ENCODE assay signal across 7 mouse cellular contexts in genomic region chr17:24454756-24455522, GRCm38 (mm10). TPM values are rescaled to one million over a fixed set of nuclear protein-coding genes. Genes with fewer than 3 reads are reported as not detected.
A peak's percentile ranks its signal among the peaks of the same experiment; 100 is the strongest.
DNase-seq lines count a peak whose midpoint lies in the region; ATAC-seq lines count a peak whose summit lies in the region.

No protein-coding gene starts in this region.

- H3K4me3 ChIP-seq in intestine, embryonic 16.5 days (ENCODE audit: low read length) = peak overlapping the region; percentile 78
- peak overlapping the region; percentile 73 for H3K4me3 ChIP-seq in midbrain, embryonic 11.5 days (ENCODE audit: low read depth, low read length)

- peak overlapping the region; percentile 77 for H3K4me2 ChIP-seq in intestine, embryonic 16.5 days (ENCODE audit: low read depth, low read length)
- peak overlapping the region; percentile 55 for H3K4me2 ChIP-seq in midbrain, embryonic 11.5 days

- intact Hi-C loops in gastrocnemius, postnatal 36 days (cut with DNase I) = no loop called here
- intact Hi-C loops in left cerebral cortex, postnatal 36 days (cut with DNase I) = no loop called here

- H3K9me3 ChIP-seq in intestine, embryonic 16.5 days (ENCODE audit: control insufficient read depth, low read length) = no peaks in the 10 kb centered on the region
- H3K9me3 ChIP-seq in midbrain, embryonic 11.5 days (ENCODE audit: control insufficient read depth, low read length) = no peaks in the 10 kb centered on the region

- DNase-seq in adrenal gland, adult 2 months = peak; percentile 100
- peak; percentile 98 for DNase-seq in embryo, embryonic 11.5 days (ENCODE audit: low read depth, low spot score)
- DNase-seq in gastrocnemius, postnatal 36 days = peak; percentile 97 to 99
- DNase-seq in left cerebral cortex, postnatal 36 days (ENCODE audit: low spot score in 2 of 2) = peak; percentile 97 to 99
- DNase-seq in midbrain, embryonic 11.5 days (ENCODE audit: low spot score, missing footprints) = peak; percentile 100
- peak; percentile 99 for DNase-seq in skeletal muscle tissue, adult 2 months (ENCODE audit: low read depth, low spot score)

- peak overlapping the region; percentile 97 for H3K27ac ChIP-seq in intestine, embryonic 16.5 days (ENCODE audit: low read length)
- H3K27ac ChIP-seq in midbrain, embryonic 11.5 days (ENCODE audit: low read depth, low read length) = peak overlapping the region; percentile 74

- H3K27me3 ChIP-seq in intestine, embryonic 16.5 days (replicated peaks; ENCODE audit: control insufficient read depth, insufficient read depth, low read length) = no peaks in the 10 kb centered on the region
- no peaks in the 10 kb centered on the region for H3K27me3 ChIP-seq in midbrain, embryonic 11.5 days (ENCODE audit: control insufficient read depth, insufficient read depth, low read length)

- ATAC-seq in intestine, embryonic 16.5 days = peak; percentile 95
- ATAC-seq in midbrain, embryonic 11.5 days (ENCODE audit: low FRiP score) = peak; percentile 95

- WGBS in intestine, embryonic 16.5 days = under 1% methylated on average over 67 of the region's 67 CpGs
- WGBS in midbrain, embryonic 11.5 days = under 1% methylated on average over 58 of the region's 67 CpGs

- H3K9ac ChIP-seq in intestine, embryonic 16.5 days (ENCODE audit: low read depth, low read length) = peak overlapping the region; percentile 90
- H3K9ac ChIP-seq in midbrain, embryonic 11.5 days (ENCODE audit: low read length) = peak overlapping the region; percentile 84

- H3K4me1 ChIP-seq in intestine, embryonic 16.5 days (ENCODE audit: control insufficient read depth, insufficient read depth, low read length) = peaks cover 10% of the 10 kb centered on the region; the same call in 1 of the 2 replicates
- peaks cover 6% of the 10 kb centered on the region for H3K4me1 ChIP-seq in midbrain, embryonic 11.5 days (ENCODE audit: control insufficient read depth, insufficient read depth, low read length)

- H3K36me3 ChIP-seq in intestine, embryonic 16.5 days (ENCODE audit: control insufficient read depth, insufficient read depth, low read length) = no peaks in the 10 kb centered on the region
- H3K36me3 ChIP-seq in midbrain, embryonic 11.5 days (ENCODE audit: control insufficient read depth, insufficient read depth, low read length) = peaks cover 3% of the 10 kb centered on the region; the same call in 1 of the 2 replicates

RNA-seq across cellular contexts. Expression of gene Dnase1l2, which starts 12.0 kb away (rescaled TPM):
- 1 to 10 TPM; 2.1 to 3.7 TPM for total RNA-seq in adrenal gland, adult 2 months (2021)
- 1.8 and 4.1 TPM in 2 replicates for polyA plus RNA-seq in adrenal gland, adult 2 months (2012; rRNA removed)
- under 1 TPM; 0.49 to 0.99 TPM for total RNA-seq in gastrocnemius, postnatal 36 days (2021)
- 1.5 and 1.8 TPM in 2 replicates for polyA plus RNA-seq in intestine, embryonic 16.5 days (2015; fragmentation: Nextera tagmentation; extraction: Ambion mirVana)
- total RNA-seq in left cerebral cortex, postnatal 36 days (2021) = 1 to 10 TPM; 3.2 to 7.2 TPM
- polyA plus RNA-seq in midbrain, embryonic 11.5 days (2014; fragmentation: Nextera tagmentation; extraction: Ambion mirVana) = 1.7 and 2.1 TPM in 2 replicates

RNA-seq across cellular contexts. Expression of gene E4f1, which starts 15.2 kb away (rescaled TPM):
- total RNA-seq in adrenal gland, adult 2 months (2021) = 10 to 100 TPM; 17.0 to 21.8 TPM
- 57.5 and 59.5 TPM in 2 replicates for polyA plus RNA-seq in adrenal gland, adult 2 months (2012; rRNA removed)
- 10 to 100 TPM in 1 of 2 experiments, 1 to 10 TPM in 1; 9.5 to 11.7 TPM for total RNA-seq in gastrocnemius, postnatal 36 days (2021)
- polyA plus RNA-seq in intestine, embryonic 16.5 days (2015; fragmentation: Nextera tagmentation; extraction: Ambion mirVana) = 26.1 and 27.1 TPM in 2 replicates
- 10 to 100 TPM; 26.2 to 40.9 TPM for total RNA-seq in left cerebral cortex, postnatal 36 days (2021)
- polyA plus RNA-seq in midbrain, embryonic 11.5 days (2014; fragmentation: Nextera tagmentation; extraction: Ambion mirVana) = 10.2 and 14.7 TPM in 2 replicates

RNA-seq across cellular contexts. Expression of gene Pgp, which starts 15.3 kb away (rescaled TPM):
- total RNA-seq in adrenal gland, adult 2 months (2021) = 100 to 1,000 TPM in 1 of 2 experiments, 10 to 100 TPM in 1; 65.0 to 104 TPM
- 254 TPM in 2 replicates for polyA plus RNA-seq in adrenal gland, adult 2 months (2012; rRNA removed)
- 10 to 100 TPM; 50.7 to 54.6 TPM for total RNA-seq in gastrocnemius, postnatal 36 days (2021)
- 83.8 and 87.1 TPM in 2 replicates for polyA plus RNA-seq in intestine, embryonic 16.5 days (2015; fragmentation: Nextera tagmentation; extraction: Ambion mirVana)
- total RNA-seq in left cerebral cortex, postnatal 36 days (2021) = 10 to 100 TPM; 60.4 to 75.1 TPM
- polyA plus RNA-seq in midbrain, embryonic 11.5 days (2014; fragmentation: Nextera tagmentation; extraction: Ambion mirVana) = 60.6 and 67.6 TPM in 2 replicates

RNA-seq across cellular contexts. Expression of gene Bricd5, which starts 18.7 kb away (rescaled TPM):
- under 1 TPM; 0.38 to 0.69 TPM for total RNA-seq in adrenal gland, adult 2 months (2021)
- polyA plus RNA-seq in adrenal gland, adult 2 months (2012; rRNA removed) = 0.57 and 0.67 TPM in 2 replicates
- under 1 TPM in 1 of 2 experiments, not detected in 1; 0.26 TPM for total RNA-seq in gastrocnemius, postnatal 36 days (2021)
- 0.34 and 0.40 TPM in 2 replicates for polyA plus RNA-seq in intestine, embryonic 16.5 days (2015; fragmentation: Nextera tagmentation; extraction: Ambion mirVana)
- total RNA-seq in left cerebral cortex, postnatal 36 days (2021) = 1 to 10 TPM in 1 of 2 experiments, under 1 TPM in 1; 0.86 to 1.1 TPM
- 0.32 TPM in 1 of 2 replicates, not detected in the other for polyA plus RNA-seq in midbrain, embryonic 11.5 days (2014; fragmentation: Nextera tagmentation; extraction: Ambion mirVana)

RNA-seq across cellular contexts. Expression of gene Mlst8, which starts 23.9 kb away (rescaled TPM):
- total RNA-seq in adrenal gland, adult 2 months (2021) = 10 to 100 TPM; 25.6 to 26.0 TPM
- 44.5 and 61.7 TPM in 2 replicates for polyA plus RNA-seq in adrenal gland, adult 2 months (2012; rRNA removed)
- total RNA-seq in gastrocnemius, postnatal 36 days (2021) = 10 to 100 TPM; 11.9 to 12.1 TPM
- polyA plus RNA-seq in intestine, embryonic 16.5 days (2015; fragmentation: Nextera tagmentation; extraction: Ambion mirVana) = 25.1 and 26.0 TPM in 2 replicates
- 10 to 100 TPM; 35.1 to 35.8 TPM for total RNA-seq in left cerebral cortex, postnatal 36 days (2021)
- 28.9 and 30.3 TPM in 2 replicates for polyA plus RNA-seq in midbrain, embryonic 11.5 days (2014; fragmentation: Nextera tagmentation; extraction: Ambion mirVana)

Comparison
In these comparisons a context has a peak if more than half of its experiments do, and no peak if none do; other contexts are left out.
1. Peak in every context shown above with its lines: DNase-seq, ATAC-seq, H3K4me3 ChIP-seq and H3K27ac ChIP-seq.